Mouse (Mus musculus) cerebellum, adult 2 months (tissue): ENCODE results near the gene Gm20379. TPM values are rescaled to one million over a fixed set of nuclear protein-coding genes. Genes with fewer than 3 reads are reported as not detected.

Experiments
- DNase-seq, 2 experiments: peaks; one replicate each; pipeline ENCODE4 v3.0.0; 2021
- H3K27ac ChIP-seq: fragments of 200-500 bp; 2 replicates; pipeline ENCODE4 v1.5.1; 2012; ENCODE audit warnings: low read length, control low read depth, inconsistent platforms; ENCODE audit not compliant: insufficient read depth
- H3K27me3 ChIP-seq: fragments of 200-500 bp; 2 replicates; pipeline ENCODE4 v1.6.1; 2012; ENCODE audit warnings: inconsistent platforms, mild to moderate bottlenecking, low read length, moderate library complexity; ENCODE audit not compliant: control insufficient read depth, insufficient read depth
- H3K4me1 ChIP-seq: fragments of 200-500 bp; 2 replicates; pipeline ENCODE4 v1.6.1; 2011; ENCODE audit warnings: low read length; ENCODE audit not compliant: control insufficient read depth, insufficient read depth
- H3K4me3 ChIP-seq: fragments of 200-500 bp; replicated peaks from 2 replicates; pipeline ENCODE3; 2011; ENCODE audit warnings: mild to moderate bottlenecking, low read depth, low read length, control low read depth; ENCODE audit not compliant: insufficient read depth
- CTCF ChIP-seq: fragments of 200-500 bp; IDR thresholded peaks from 2 replicates; pipeline ENCODE4 v1.5.1; 2011; ENCODE audit warnings: low read depth, mild to moderate bottlenecking, control low read depth, low read length, moderate library complexity, borderline replicate concordance; ENCODE audit not compliant: insufficient read depth
- POLR2A ChIP-seq: fragments of 200-500 bp; IDR thresholded peaks from 2 replicates; pipeline ENCODE4 v1.6.1; 2011; ENCODE audit warnings: low read length, control low read depth, borderline replicate concordance; ENCODE audit not compliant: insufficient read depth
- WGBS: fragments of 180-500 bp; shearing (Covaris S2); methylation state at CpG from one replicate; pipeline ENCODE4 v1.1.7; 2018; 5-methylcytosine and 5-hydroxymethylcytosine counted together
- polyA plus RNA-seq: library from polyadenylated mRNA; depleted of rRNA; stranded (reverse); fragments of >200 nt; gene quantifications from 2 replicates; pipeline ENCODE4 v1.2.3, GENCODE M21; 2012

The Gm20379 gene
- polyA plus RNA-seq, 1 experiment, result not detected

GRCm38 (mm10) chr13:92293883-92294282 is 11.9 kb upstream of the Gm20379 start:
- no peaks in the 10 kb centered on the region for H3K27me3 ChIP-seq
- H3K4me1 ChIP-seq, result no peaks in the 10 kb centered on the region
- DNase-seq, result no peak
- no peak overlapping the region for H3K4me3 ChIP-seq
- no peak overlapping the region for H3K27ac ChIP-seq
- 92% methylated on average over 5 of the region's 5 CpGs for WGBS
- TF ChIP-seq CTCF (no peak), POLR2A (no peak)

GRCm38 (mm10) chr13:92296490-92296889 is 9.3 kb upstream of the Gm20379 start:
- TF ChIP-seq POLR2A (no peak), CTCF (no peak)
- Histone ChIP-seq H3K4me1 (no peaks in the 10 kb centered on the region), H3K27ac (no peak overlapping the region), H3K4me3 (no peak overlapping the region), H3K27me3 (no peaks in the 10 kb centered on the region)
- no peak for DNase-seq
- 70% methylated on average over 4 of the region's 4 CpGs for WGBS

- TF ChIP-seq CTCF, result no peak
- WGBS, result 67% methylated on average over 2 of the region's 2 CpGs
Observed at GRCm38 (mm10) chr13:92297021-92297420, 8.8 kb upstream of the Gm20379 start.

GRCm38 (mm10) chr13:92299522-92299921 is 6.3 kb upstream of the Gm20379 start:
- no peak for TF ChIP-seq CTCF
- no peak for TF ChIP-seq POLR2A
- DNase-seq, result no peak
- H3K4me3 ChIP-seq, result no peak overlapping the region
- no peak overlapping the region for H3K27ac ChIP-seq
- no peaks in the 10 kb centered on the region for H3K27me3 ChIP-seq
- H3K4me1 ChIP-seq, result no peaks in the 10 kb centered on the region
- WGBS, result 97% methylated on average over 1 of the region's 1 CpGs

More at GRCm38 (mm10) chr13:92297021-92297420, 8.8 kb upstream of the Gm20379 start:
- no peak overlapping the region for H3K4me3 ChIP-seq
- no peak for DNase-seq
- H3K4me1 ChIP-seq, result no peaks in the 10 kb centered on the region
- no peaks in the 10 kb centered on the region for H3K27me3 ChIP-seq
- no peak overlapping the region for H3K27ac ChIP-seq

GRCm38 (mm10) chr13:92301754-92302153 is 4.0 kb upstream of the Gm20379 start:
- DNase-seq, result no peak
- TF ChIP-seq POLR2A (no peak), CTCF (no peak)
- H3K4me3 ChIP-seq, result no peak overlapping the region
- no peaks in the 10 kb centered on the region for H3K4me1 ChIP-seq
- no peaks in the 10 kb centered on the region for H3K27me3 ChIP-seq
- 80% methylated on average over 4 of the region's 4 CpGs for WGBS
- no peak overlapping the region for H3K27ac ChIP-seq

- TF ChIP-seq POLR2A, result no peak
- no peak for TF ChIP-seq CTCF
- Histone ChIP-seq H3K4me3 (no peak overlapping the region), H3K27me3 (no peaks in the 10 kb centered on the region), H3K4me1 (no peaks in the 10 kb centered on the region), H3K27ac (no peak overlapping the region)
- no peak for DNase-seq
- WGBS, result 89% methylated on average over 4 of the region's 4 CpGs
Observed at GRCm38 (mm10) chr13:92302466-92302865, 3.3 kb upstream of the Gm20379 start.

- Histone ChIP-seq H3K27ac (no peak overlapping the region), H3K27me3 (no peaks in the 10 kb centered on the region), H3K4me3 (no peak overlapping the region), H3K4me1 (no peaks in the 10 kb centered on the region)
- DNase-seq, result no peak
- TF ChIP-seq POLR2A (no peak), CTCF (no peak)
- WGBS, result 76% methylated on average over 8 of the region's 8 CpGs
Observed at GRCm38 (mm10) chr13:92303062-92303948, 2.5 kb upstream of the Gm20379 start.

- 96% methylated on average over 5 of the region's 5 CpGs for WGBS
- no peak overlapping the region for H3K27ac ChIP-seq
- TF ChIP-seq POLR2A (no peak), CTCF (no peak)
- no peak for DNase-seq
- no peak overlapping the region for H3K4me3 ChIP-seq
- no peaks in the 10 kb centered on the region for H3K27me3 ChIP-seq
- H3K4me1 ChIP-seq, result no peaks in the 10 kb centered on the region
Observed at GRCm38 (mm10) chr13:92304291-92304690, 1.5 kb upstream of the Gm20379 start.
